Mouse (Mus musculus): ENCODE results near the gene Atg7. TPM values are rescaled to one million over a fixed set of nuclear protein-coding genes. Genes with fewer than 3 reads are reported as not detected.
"Not testable (repeated sequence)": the region's sequence is repeated elsewhere in the genome, so short reads cannot be mapped to it uniquely, and the experiment has no call there.

Gene Atg7
- polyA plus RNA-seq, 1 experiment from 2014 or later, result 14.0 TPM

DNA sequence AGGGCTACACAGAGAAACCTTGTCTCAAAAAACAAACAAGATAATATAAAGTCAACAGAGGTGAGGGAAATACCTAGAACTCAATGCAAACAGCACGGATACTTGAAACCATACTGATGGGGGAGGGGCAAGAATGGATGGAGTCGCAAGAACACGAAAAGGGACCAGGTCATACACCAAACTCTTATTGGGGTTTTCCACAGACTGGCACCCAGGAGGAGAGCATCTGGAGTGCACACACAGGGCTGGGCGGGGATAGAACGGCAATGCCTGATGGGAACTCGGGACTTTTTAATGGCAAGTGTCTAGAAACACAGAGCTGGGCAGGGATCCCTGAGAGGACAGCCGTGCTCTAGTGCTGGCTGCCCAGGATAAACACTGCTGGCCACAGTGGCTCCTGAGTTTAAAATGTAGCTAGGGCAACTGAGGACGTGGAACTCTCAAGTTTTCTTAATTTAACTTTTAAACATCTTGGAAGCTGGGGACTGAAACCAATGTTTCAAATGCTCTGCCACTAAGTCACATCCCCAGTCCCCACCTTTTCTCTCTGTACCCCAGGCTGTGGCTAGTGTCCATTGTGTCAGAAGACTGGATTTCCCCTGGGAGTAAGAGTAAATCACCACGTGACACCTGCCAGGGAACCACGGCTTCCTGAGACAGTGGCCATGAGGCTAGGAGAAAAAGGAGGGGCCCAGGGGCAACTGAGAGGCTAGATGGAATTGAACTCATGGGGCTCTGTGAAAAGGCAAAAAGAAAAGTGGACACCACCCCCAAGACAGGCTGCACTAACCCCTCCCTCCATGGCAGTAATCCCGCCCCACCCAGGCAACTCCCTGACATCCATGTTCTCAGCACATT is 243.8 kb downstream of the Atg7 start:
- Histone ChIP-seq H3K4me1 (replicated peaks; ENCODE audit: control insufficient read depth, insufficient read depth) (peaks cover 22% of the 10 kb centered on the region), H3K4me3 (ENCODE audit: low read depth, low read length) (no peak overlapping the region), H3K27me3 (ENCODE audit: control insufficient read depth, insufficient read depth, low read length) (no peaks in the 10 kb centered on the region), H3K4me2 (replicated peaks; ENCODE audit: low read depth) (no peak overlapping the region), H3K9ac (ENCODE audit: low read length) (no peak overlapping the region), H3K36me3 (ENCODE audit: control insufficient read depth, insufficient read depth, low read length) (peaks cover 4% of the 10 kb centered on the region; the same call in 1 of the 2 replicates), H3K9me3 (ENCODE audit: control insufficient read depth, low read length) (no peaks in the 10 kb centered on the region), H3K27ac (replicated peaks) (no peak overlapping the region)
- no peak for TF ChIP-seq EP300 (optimal IDR thresholded peaks at IDR 0.05)
- no peak for TF ChIP-seq CTCF (IDR thresholded peaks at IDR 0.05; ENCODE audit: low read depth)
- no peak for DNase-seq (ENCODE audit: low spot score)
- WGBS, result 55% methylated on average over 11 of the region's 11 CpGs
- no peak for ATAC-seq (ENCODE audit: low FRiP score, low TSS enrichment)

DNA sequence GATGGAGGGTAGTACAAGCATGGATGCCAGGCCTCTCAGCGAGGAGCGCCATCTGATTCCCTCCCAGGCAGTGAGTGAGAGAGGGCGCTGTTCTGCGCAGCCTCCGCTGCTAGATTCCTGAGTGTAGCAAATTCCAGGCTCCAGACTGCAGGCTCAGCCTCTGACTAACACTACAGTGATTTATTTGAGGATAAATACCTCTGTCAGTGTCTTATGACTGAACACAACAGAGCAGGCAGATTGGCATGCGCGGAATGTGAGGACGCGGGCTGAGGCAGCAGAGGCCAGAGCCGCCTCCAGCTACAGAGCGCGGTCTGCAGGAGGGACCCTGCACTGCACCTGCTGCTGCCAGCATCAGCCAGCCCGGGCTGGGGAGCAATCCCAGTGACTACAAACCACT is 246.0 kb downstream of the Atg7 start:
- no peak overlapping the region for H3K27ac ChIP-seq (replicated peaks)

DNA sequence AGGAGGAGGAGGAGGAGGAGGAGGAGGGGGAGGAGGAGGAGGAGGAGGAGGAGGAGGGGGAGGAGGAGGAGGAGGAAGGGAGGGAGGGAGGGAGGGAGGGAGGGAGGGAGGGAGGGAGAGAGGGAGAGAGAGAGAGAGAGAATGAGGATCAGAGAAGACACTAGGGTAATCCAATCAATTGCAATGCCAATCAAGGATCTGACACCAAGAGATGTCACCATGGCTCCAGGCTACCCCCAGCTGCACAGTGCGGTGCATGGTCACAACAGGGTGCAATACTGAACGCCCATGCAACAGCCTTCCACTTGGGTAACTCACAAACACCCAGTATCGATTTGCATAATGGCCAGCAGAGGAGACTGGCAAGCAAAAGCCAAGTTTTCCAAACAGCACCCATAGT is 247.1 kb downstream of the Atg7 start:
- 80% methylated on average over 3 of the region's 3 CpGs for WGBS
- not testable (repeated sequence) for H3K9me3 ChIP-seq (ENCODE audit: control insufficient read depth, low read length); H3K9ac ChIP-seq (ENCODE audit: low read length); H3K36me3 ChIP-seq (ENCODE audit: control insufficient read depth, insufficient read depth, low read length); DNase-seq (ENCODE audit: low spot score); H3K27ac ChIP-seq (replicated peaks); H3K27me3 ChIP-seq (ENCODE audit: control insufficient read depth, insufficient read depth, low read length); ATAC-seq (ENCODE audit: low FRiP score, low TSS enrichment); H3K4me3 ChIP-seq (ENCODE audit: low read depth, low read length); H3K4me2 ChIP-seq (replicated peaks; ENCODE audit: low read depth)
- H3K4me1 ChIP-seq (replicated peaks; ENCODE audit: control insufficient read depth, insufficient read depth), result peaks cover 21% of the 10 kb centered on the region

More for the DNA sequence above, 246.0 kb downstream of the Atg7 start:
- H3K4me3 ChIP-seq (ENCODE audit: low read depth, low read length), result no peak overlapping the region
- peak; percentile 70 for DNase-seq (ENCODE audit: low spot score)
- ATAC-seq (ENCODE audit: low FRiP score, low TSS enrichment), result peak; percentile 89
- H3K4me1 ChIP-seq (replicated peaks; ENCODE audit: control insufficient read depth, insufficient read depth), result peaks cover 17% of the 10 kb centered on the region
- TF ChIP-seq EP300 (optimal IDR thresholded peaks at IDR 0.05) (no peak), CTCF (IDR thresholded peaks at IDR 0.05; ENCODE audit: low read depth) (peak; percentile 71)
- 23% methylated on average over 13 of the region's 13 CpGs for WGBS
- H3K9me3 ChIP-seq (ENCODE audit: control insufficient read depth, low read length), result no peaks in the 10 kb centered on the region
- H3K27me3 ChIP-seq (ENCODE audit: control insufficient read depth, insufficient read depth, low read length), result no peaks in the 10 kb centered on the region
- H3K9ac ChIP-seq (ENCODE audit: low read length), result no peak overlapping the region
- peaks cover 4% of the 10 kb centered on the region; the same call in 1 of the 2 replicates for H3K36me3 ChIP-seq (ENCODE audit: control insufficient read depth, insufficient read depth, low read length)
- H3K4me2 ChIP-seq (replicated peaks; ENCODE audit: low read depth), result no peak overlapping the region

DNA sequence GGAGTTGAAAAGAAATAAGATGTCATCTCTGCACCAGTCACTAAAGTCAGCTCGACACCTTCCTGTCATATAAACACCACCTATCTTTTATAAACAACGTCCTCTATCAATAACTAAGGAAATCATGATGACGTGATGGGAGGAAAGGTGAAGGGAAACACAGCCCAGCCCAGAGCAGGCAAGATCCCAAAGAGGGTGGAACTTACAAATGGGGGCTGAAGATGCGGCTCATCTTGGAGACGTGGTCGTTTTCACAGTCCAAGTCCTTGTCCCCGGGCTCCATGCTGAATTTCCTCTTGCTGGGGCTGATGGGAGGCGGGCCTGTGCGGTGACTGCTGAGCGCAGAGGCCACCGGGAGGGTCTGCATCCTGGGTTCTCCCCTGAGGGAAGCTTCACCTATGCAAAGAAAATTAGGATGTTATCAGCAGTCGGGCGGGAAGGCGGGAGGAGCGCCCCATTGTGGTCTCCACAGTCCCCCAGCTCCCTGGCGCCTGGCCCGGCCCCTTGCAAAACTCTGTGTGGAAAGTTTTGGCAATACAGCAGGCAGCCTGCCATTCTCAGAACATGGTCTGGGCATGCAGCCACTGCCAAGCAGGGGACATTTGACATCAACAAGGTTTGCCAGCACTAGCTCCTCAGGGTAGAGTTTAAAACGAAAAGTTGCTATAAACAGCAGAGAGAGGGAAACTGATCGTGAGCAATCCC is 247.7 kb downstream of the Atg7 start:
- no peak for TF ChIP-seq EP300 (optimal IDR thresholded peaks at IDR 0.05)
- no peak; the same call in 1 of the 2 replicates for TF ChIP-seq CTCF (IDR thresholded peaks at IDR 0.05; ENCODE audit: low read depth)
- Histone ChIP-seq H3K4me1 (replicated peaks; ENCODE audit: control insufficient read depth, insufficient read depth) (peaks cover 21% of the 10 kb centered on the region), H3K9me3 (ENCODE audit: control insufficient read depth, low read length) (no peaks in the 10 kb centered on the region), H3K36me3 (ENCODE audit: control insufficient read depth, insufficient read depth, low read length) (peaks cover 4% of the 10 kb centered on the region; the same call in 1 of the 2 replicates), H3K4me2 (replicated peaks; ENCODE audit: low read depth) (peak overlapping the region; percentile 20; the same call in 1 of the 2 replicates), H3K9ac (ENCODE audit: low read length) (no peak overlapping the region), H3K4me3 (ENCODE audit: low read depth, low read length) (no peak overlapping the region), H3K27ac (replicated peaks) (peak overlapping the region; percentile 63), H3K27me3 (ENCODE audit: control insufficient read depth, insufficient read depth, low read length) (no peaks in the 10 kb centered on the region)
- DNase-seq (ENCODE audit: low spot score) (peak; percentile 61), ATAC-seq (ENCODE audit: low FRiP score, low TSS enrichment) (no peak)
- 37% methylated on average over 19 of the region's 19 CpGs for WGBS

DNA sequence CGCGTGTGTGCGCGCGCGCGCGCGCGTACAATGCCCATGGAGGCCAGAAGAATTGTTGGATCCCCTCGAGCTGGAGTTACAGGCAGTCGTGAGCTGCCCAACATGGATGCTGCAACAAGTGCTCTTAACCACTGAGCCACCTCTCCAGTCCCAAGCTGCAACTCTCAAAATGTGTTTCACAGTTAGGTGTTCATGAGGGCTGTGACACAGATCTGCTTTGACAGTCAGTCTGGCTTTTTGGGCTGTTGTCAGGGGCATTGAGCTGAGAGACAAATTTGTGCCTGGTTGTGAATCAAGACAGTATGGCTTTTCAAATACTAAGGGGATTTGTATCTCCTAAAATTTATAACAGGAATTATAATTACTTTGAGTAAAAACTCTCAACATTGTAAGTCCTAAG is 248.4 kb downstream of the Atg7 start:
- no peak for DNase-seq (ENCODE audit: low spot score)
- H3K4me3 ChIP-seq (ENCODE audit: low read depth, low read length), result no peak overlapping the region
- no peak overlapping the region for H3K4me2 ChIP-seq (replicated peaks; ENCODE audit: low read depth)
- H3K36me3 ChIP-seq (ENCODE audit: control insufficient read depth, insufficient read depth, low read length), result no peaks in the 10 kb centered on the region
- H3K9ac ChIP-seq (ENCODE audit: low read length), result no peak overlapping the region
- peak overlapping the region; percentile 63; the same call in 1 of the 2 replicates for H3K27ac ChIP-seq (replicated peaks)
- H3K4me1 ChIP-seq (replicated peaks; ENCODE audit: control insufficient read depth, insufficient read depth), result peaks cover 21% of the 10 kb centered on the region
- no peak for ATAC-seq (ENCODE audit: low FRiP score, low TSS enrichment)
- TF ChIP-seq CTCF (IDR thresholded peaks at IDR 0.05; ENCODE audit: low read depth), result no peak
- TF ChIP-seq EP300 (optimal IDR thresholded peaks at IDR 0.05), result no peak
- WGBS, result 85% methylated on average over 12 of the region's 12 CpGs
- no peaks in the 10 kb centered on the region for H3K27me3 ChIP-seq (ENCODE audit: control insufficient read depth, insufficient read depth, low read length)
- no peaks in the 10 kb centered on the region for H3K9me3 ChIP-seq (ENCODE audit: control insufficient read depth, low read length)

Data from stomach, postnatal 0 days (tissue).